8 mouse cellular contexts compared by ENCODE assay signal in genomic region chr2:32449761-32450754, GRCm38 (mm10). TPM values are rescaled to one million over a fixed set of nuclear protein-coding genes. Genes with fewer than 3 reads are reported as not detected.
DNase-seq lines count a peak whose midpoint lies in the region; ATAC-seq and TF ChIP-seq lines count a peak whose summit lies in the region.

Gene Naif1, plus strand, starts transcription at chr2:32450457.

- no peak for TF ChIP-seq CTCF in kidney, adult 2 months (conservative IDR thresholded peaks at IDR 0.05; ENCODE audit: insufficient read depth, insufficient read length, low read depth, low read length)
- TF ChIP-seq CTCF in MEL (IDR thresholded peaks at IDR 0.05 in 2 of 3, conservative IDR thresholded peaks at IDR 0.05 in 1 of 3; ENCODE audit: control insufficient read depth in 1 of 3, insufficient read depth in 1 of 3, low read depth in 2 of 3, low read length in 3 of 3, poor library complexity in 1 of 3, severe bottlenecking in 1 of 3), result no peak
- TF ChIP-seq CTCF in olfactory bulb, adult 2 months (IDR thresholded peaks at IDR 0.05; ENCODE audit: insufficient read depth, low read depth, low read length), result no peak

- TF ChIP-seq RAD21 in MEL (IDR thresholded peaks at IDR 0.05; ENCODE audit: low read depth, low read length), result no peak

- H3K79me2 ChIP-seq in MEL (ENCODE audit: control insufficient read depth, insufficient read depth, low read length, poor library complexity), result peaks cover 53% of the 10 kb centered on the region

- H3K4me3 ChIP-seq in kidney, adult 2 months (ENCODE audit: insufficient read depth, low read depth, low read length), result peak within 1 kb of the TSS; percentile 63
- peak within 1 kb of the TSS; percentile 61 to 66 for H3K4me3 ChIP-seq in MEL (ENCODE audit: control insufficient read depth in 1 of 2, insufficient read depth in 1 of 2, low read depth in 2 of 2, low read length in 2 of 2)
- H3K4me3 ChIP-seq in forebrain, embryonic 13.5 days, result peak within 1 kb of the TSS; percentile 69
- H3K4me3 ChIP-seq in limb, embryonic 13.5 days, result peak within 1 kb of the TSS; percentile 86
- H3K4me3 ChIP-seq in olfactory bulb, adult 2 months (ENCODE audit: insufficient read depth, low read depth, low read length), result peak within 1 kb of the TSS; percentile 62

- no peak for ATAC-seq in forebrain, embryonic 13.5 days
- ATAC-seq in limb, embryonic 13.5 days (ENCODE audit: low FRiP score, low read depth), result no peak

- H3K4me1 ChIP-seq in kidney, adult 2 months (ENCODE audit: control insufficient read depth, insufficient read depth, low read length), result peaks cover 20% of the 10 kb centered on the region
- H3K4me1 ChIP-seq in MEL (ENCODE audit: control insufficient read depth in 1 of 2, insufficient read depth in 2 of 2, low read length in 2 of 2), result peaks cover 0 to 16% of the 10 kb centered on the region in 2 experiments
- H3K4me1 ChIP-seq in forebrain, embryonic 13.5 days, result peaks cover 59% of the 10 kb centered on the region
- H3K4me1 ChIP-seq in limb, embryonic 13.5 days, result peaks cover 49% of the 10 kb centered on the region
- H3K4me1 ChIP-seq in olfactory bulb, adult 2 months (ENCODE audit: control insufficient read depth, insufficient read depth, low read length), result peaks cover 20% of the 10 kb centered on the region

- 80% methylated on average over 15 of the region's 15 CpGs for WGBS in kidney, adult 2 months
- WGBS in forebrain, embryonic 13.5 days, result 84% methylated on average over 15 of the region's 15 CpGs
- WGBS in limb, embryonic 13.5 days, result 76% methylated on average over 15 of the region's 15 CpGs
- 44% methylated on average over 15 of the region's 15 CpGs for WGBS in olfactory bulb, adult 2 months

- H3K4me2 ChIP-seq in forebrain, embryonic 13.5 days, result peak within 1 kb of the TSS; percentile 84
- peak within 1 kb of the TSS; percentile 84 for H3K4me2 ChIP-seq in limb, embryonic 13.5 days (replicated peaks)

- H3K9ac ChIP-seq in MEL (ENCODE audit: control insufficient read depth, low read depth, low read length, poor library complexity, severe bottlenecking), result peak within 1 kb of the TSS; percentile 90
- H3K9ac ChIP-seq in forebrain, embryonic 13.5 days, result peak within 1 kb of the TSS; percentile 83
- H3K9ac ChIP-seq in limb, embryonic 13.5 days, result peak within 1 kb of the TSS; percentile 81

- no peaks in the 10 kb centered on the region for H3K36me3 ChIP-seq in kidney, adult 2 months (ENCODE audit: control insufficient read depth, insufficient read depth, low read length)
- H3K36me3 ChIP-seq in MEL (ENCODE audit: control insufficient read depth in 1 of 2, insufficient read depth in 2 of 2, low read length in 2 of 2), result peaks cover 0 to 31% of the 10 kb centered on the region in 2 experiments; a peak in 3 of 4 replicates
- peaks cover 5% of the 10 kb centered on the region; the same call in 1 of the 2 replicates for H3K36me3 ChIP-seq in forebrain, embryonic 13.5 days (ENCODE audit: poor library complexity, severe bottlenecking)
- H3K36me3 ChIP-seq in limb, embryonic 13.5 days, result peaks cover 9% of the 10 kb centered on the region

- no peak for DNase-seq in kidney, adult 2 months
- DNase-seq in kidney, postnatal 36 days, result no peak
- peak; percentile 87 for DNase-seq in MEL (ENCODE audit: low read depth, low spot score)
- no peak for DNase-seq in T-cell, adult 2 months (ENCODE audit: low spot score)
- no peak for DNase-seq in urinary bladder, postnatal 10 days (ENCODE audit: low spot score)

- no peaks in the 10 kb centered on the region for H3K9me3 ChIP-seq in MEL (replicated peaks; ENCODE audit: insufficient read depth, low read length)
- H3K9me3 ChIP-seq in forebrain, embryonic 13.5 days (replicated peaks), result no peaks in the 10 kb centered on the region
- H3K9me3 ChIP-seq in limb, embryonic 13.5 days, result no peaks in the 10 kb centered on the region

- H3K27me3 ChIP-seq in kidney, adult 2 months (replicated peaks; ENCODE audit: control insufficient read depth, insufficient read depth, low read length), result no peaks in the 10 kb centered on the region
- H3K27me3 ChIP-seq in MEL (ENCODE audit: control insufficient read depth in 1 of 2, insufficient read depth in 2 of 2, low read length in 2 of 2), result no peaks in the 10 kb centered on the region
- no peaks in the 10 kb centered on the region for H3K27me3 ChIP-seq in forebrain, embryonic 13.5 days
- H3K27me3 ChIP-seq in limb, embryonic 13.5 days, result no peaks in the 10 kb centered on the region

- no peak within 1 kb of the TSS for H3K27ac ChIP-seq in kidney, adult 2 months (ENCODE audit: insufficient read depth, low read depth, low read length)
- peak within 1 kb of the TSS; percentile 69 for H3K27ac ChIP-seq in MEL (ENCODE audit: control insufficient read depth, low read depth, low read length)
- peak within 1 kb of the TSS; percentile 96 for H3K27ac ChIP-seq in forebrain, embryonic 13.5 days
- peak within 1 kb of the TSS; percentile 94 for H3K27ac ChIP-seq in limb, embryonic 13.5 days
- peak within 1 kb of the TSS; percentile 47 for H3K27ac ChIP-seq in olfactory bulb, adult 2 months (ENCODE audit: insufficient read depth, low read depth, low read length)

- TF ChIP-seq EP300 in MEL (IDR thresholded peaks at IDR 0.05; ENCODE audit: low read depth in 1 of 2, low read length in 2 of 2), result peak in 1 of 2 experiments; percentile 73; a peak in 2 of 4 replicates

- TF ChIP-seq POLR2A in kidney, adult 2 months (IDR thresholded peaks at IDR 0.05; ENCODE audit: low read depth, low read length), result no peak
- TF ChIP-seq POLR2A in MEL (IDR thresholded peaks at IDR 0.05; ENCODE audit: control insufficient read depth in 1 of 2, insufficient read depth in 1 of 2, low read depth in 1 of 2, low read length in 2 of 2, poor library complexity in 1 of 2), result 0 out of 4 replicates have a peak, but pooled peaks of 1 of the 2 experiments have one; percentile 11
- TF ChIP-seq POLR2A in olfactory bulb, adult 2 months (IDR thresholded peaks at IDR 0.05; ENCODE audit: insufficient read depth, low read depth, low read length), result no peak

TF ChIP-seq in MEL, 35 proteins besides CTCF, POLR2A, EP300 and RAD21 (continues in another document):
- TF ChIP-seq USF2 (IDR thresholded peaks at IDR 0.05; ENCODE audit: borderline replicate concordance in 1 of 2, insufficient read depth in 1 of 2, low read depth in 1 of 2, low read length in 2 of 2) (no peak), USF1 (IDR thresholded peaks at IDR 0.05; ENCODE audit: low read depth, low read length) (no peak), MYB (IDR thresholded peaks at IDR 0.05; ENCODE audit: low read depth, low read length) (no peak), SMC3 (IDR thresholded peaks at IDR 0.05; ENCODE audit: low read depth, low read length) (no peak), ZNF384 (IDR thresholded peaks at IDR 0.05; ENCODE audit: low read depth, low read length) (peak; percentile 82), MXI1 (IDR thresholded peaks at IDR 0.05; ENCODE audit: low read depth, low read length) (peak; percentile 91), TAL1 (IDR thresholded peaks at IDR 0.05; ENCODE audit: low read length) (peak; percentile 59), CHD2 (IDR thresholded peaks at IDR 0.05; ENCODE audit: low read length) (peak; percentile 24; the same call in 1 of the 2 replicates), GABPA (IDR thresholded peaks at IDR 0.05; ENCODE audit: low read depth, low read length) (no peak), RCOR1 (IDR thresholded peaks at IDR 0.05; ENCODE audit: low read depth, low read length) (peak; percentile 52; the same call in 1 of the 2 replicates), KAT2A (conservative IDR thresholded peaks at IDR 0.05; ENCODE audit: low read depth, low read length) (no peak), TBP (IDR thresholded peaks at IDR 0.05; ENCODE audit: low read depth, low read length) (peak; percentile 69), TCF12 (IDR thresholded peaks at IDR 0.05; ENCODE audit: low read depth, low read length) (peak; percentile 50; the same call in 1 of the 2 replicates), MAX (IDR thresholded peaks at IDR 0.05; ENCODE audit: low read length) (peak; percentile 66; the same call in 1 of the 2 replicates), POLR2AphosphoS5 (IDR thresholded peaks at IDR 0.05; ENCODE audit: borderline replicate concordance, low read depth, low read length) (no peak), NELFE (IDR thresholded peaks at IDR 0.05; ENCODE audit: low read depth, low read length) (no peak), ZC3H11A (IDR thresholded peaks at IDR 0.05; ENCODE audit: low read depth, low read length) (no peak), MYC (IDR thresholded peaks at IDR 0.05; ENCODE audit: low read depth, low read length) (0 out of 2 replicates have a peak, but pooled peaks have one; percentile 82), HCFC1 (IDR thresholded peaks at IDR 0.05; ENCODE audit: low read depth, low read length) (peak; percentile 31; the same call in 1 of the 2 replicates), JUND (IDR thresholded peaks at IDR 0.05; ENCODE audit: low read depth, low read length) (no peak), ZMIZ1 (IDR thresholded peaks at IDR 0.05; ENCODE audit: low read depth, low read length) (no peak), MAZ (IDR thresholded peaks at IDR 0.05; ENCODE audit: low read depth, low read length) (peak; percentile 60; the same call in 1 of the 2 replicates), UBTF (IDR thresholded peaks at IDR 0.05; ENCODE audit: borderline replicate concordance, insufficient read depth, low read depth, low read length) (no peak), SIN3A (IDR thresholded peaks at IDR 0.05; ENCODE audit: low read length) (peak; percentile 88), MAFK (IDR thresholded peaks at IDR 0.05; ENCODE audit: borderline replicate concordance, low read depth, low read length) (no peak), POLR2AphosphoS2 (IDR thresholded peaks at IDR 0.05; ENCODE audit: low read length) (no peak), MEF2A (IDR thresholded peaks at IDR 0.05; ENCODE audit: extremely low read depth, insufficient replicate concordance, low read depth, low read length, poor library complexity, severe bottlenecking) (no peak), ETS1 (IDR thresholded peaks at IDR 0.05; ENCODE audit: low read depth, low read length) (peak; percentile 69), GATA1 (IDR thresholded peaks at IDR 0.05; ENCODE audit: low read depth, low read length) (peak; percentile 12; the same call in 1 of the 2 replicates)

RNA-seq across cellular contexts. Expression of gene Naif1, which starts in this region (rescaled TPM):
- polyA plus RNA-seq in kidney, adult 2 months (2012; rRNA removed), result 4.8 and 5.2 TPM in 2 replicates
- total RNA-seq in MEL (2012; rRNA removed), result 4.4 and 4.9 TPM in 2 replicates
- polyA plus RNA-seq in MEL (2012; ENCODE audit: insufficient read depth in 1 of 2, insufficient read length in 2 of 2, low read depth in 1 of 2, low replicate concordance in 2 of 2, missing spikeins in 1 of 2), result 1 to 10 TPM in 1 of 2 experiments, not detected in 1; 8.5 TPM
- polyA plus RNA-seq in forebrain, embryonic 13.5 days (2015; fragmentation: Nextera tagmentation; extraction: Ambion mirVana), result 5.4 and 5.6 TPM in 2 replicates
- polyA plus RNA-seq in limb, embryonic 13.5 days (2015; fragmentation: Nextera tagmentation; extraction: Ambion mirVana), result 5.7 and 5.9 TPM in 2 replicates
- polyA plus RNA-seq in olfactory bulb, adult 2 months (2012; ENCODE audit: insufficient read depth, insufficient read length, low replicate concordance, missing spikeins), result not detected in 2 replicates
